Mouse (Mus musculus) gastrocnemius, adult 2 months (tissue): ENCODE data around the gene Crhr1. TPM values are rescaled to one million over a fixed set of nuclear protein-coding genes. Genes with fewer than 3 reads are reported as not detected.

Experiments used
- DNase-seq: peaks from one replicate; pipeline ENCODE4 v3.0.0; 2022
- H3K27ac ChIP-seq: fragments of 200-600 bp; 2 replicates; pipeline ENCODE4 v1.8.1; 2022; ENCODE audit warnings: mild to moderate bottlenecking
- H3K4me3 ChIP-seq: fragments of 200-600 bp; 2 replicates; pipeline ENCODE4 v1.8.1; 2022; ENCODE audit warnings: mild to moderate bottlenecking, moderate library complexity
- CTCF ChIP-seq: fragments of 200-600 bp; IDR thresholded peaks from 2 replicates; pipeline ENCODE4 v1.8.1; 2022; ENCODE audit warnings: antibody characterized with exemption, mild to moderate bottlenecking, moderate library complexity
- intact Hi-C: fragments of 180-260 bp; cut with DNase I; formaldehyde crosslinking; loops from one replicate; pipeline ENCODE4 v1.15.1; 2025
- total RNA-seq, 2 experiments: library from RNA; stranded (reverse); gene quantifications; 2 replicates each; pipeline ENCODE4 v1.2.3; 2021

Gene Crhr1
- total RNA-seq, 2 experiments from 2014 or later: not detected

GRCm38 (mm10) chr11:104154820-104155635 lies 22.4 kb downstream of the Crhr1 start:
- no peak overlapping the region for H3K27ac ChIP-seq
- no peak for TF ChIP-seq CTCF
- H3K4me3 ChIP-seq: no peak overlapping the region
- no peak for DNase-seq
- intact Hi-C loops: no loop called here

- Histone ChIP-seq H3K27ac (no peak overlapping the region), H3K4me3 (no peak overlapping the region)
- intact Hi-C loops: no loop called here
- DNase-seq: no peak
- no peak for TF ChIP-seq CTCF
Observed at GRCm38 (mm10) chr11:104155899-104156298, 23.2 kb downstream of the Crhr1 start.

GRCm38 (mm10) chr11:104156391-104156790 lies 23.7 kb downstream of the Crhr1 start:
- intact Hi-C loops: no loop called here
- Histone ChIP-seq H3K4me3 (no peak overlapping the region), H3K27ac (no peak overlapping the region)
- no peak for TF ChIP-seq CTCF
- DNase-seq: no peak

GRCm38 (mm10) chr11:104157603-104158259 lies 25.1 kb downstream of the Crhr1 start:
- intact Hi-C loops: no loop called here
- TF ChIP-seq CTCF: peak; percentile 4; the same call in 1 of the 2 replicates
- H3K27ac ChIP-seq: no peak overlapping the region
- H3K4me3 ChIP-seq: peak overlapping the region; percentile 42
- peak; percentile 66 for DNase-seq

- no peak for TF ChIP-seq CTCF
- peak overlapping the region; percentile 42 for H3K4me3 ChIP-seq
- intact Hi-C loops: no loop called here
Observed at GRCm38 (mm10) chr11:104158260-104158907, 25.7 kb downstream of the Crhr1 start.

GRCm38 (mm10) chr11:104159769-104160272 lies 27.2 kb downstream of the Crhr1 start:
- no peak overlapping the region for H3K27ac ChIP-seq
- no peak for DNase-seq
- intact Hi-C loops: no loop called here
- no peak overlapping the region for H3K4me3 ChIP-seq
- no peak for TF ChIP-seq CTCF

More at GRCm38 (mm10) chr11:104158260-104158907, 25.7 kb downstream of the Crhr1 start:
- H3K27ac ChIP-seq: no peak overlapping the region
- DNase-seq: no peak

- H3K27ac ChIP-seq: no peak overlapping the region
- intact Hi-C loops: no loop called here
- TF ChIP-seq CTCF: no peak
- no peak for DNase-seq
- no peak overlapping the region for H3K4me3 ChIP-seq
Observed at GRCm38 (mm10) chr11:104161153-104161552, 28.5 kb downstream of the Crhr1 start.

- intact Hi-C loops: no loop called here
- no peak overlapping the region for H3K27ac ChIP-seq
- TF ChIP-seq CTCF: no peak
- DNase-seq: no peak
- H3K4me3 ChIP-seq: no peak overlapping the region
Observed at GRCm38 (mm10) chr11:104164257-104164656, 31.6 kb downstream of the Crhr1 start.

- TF ChIP-seq CTCF: peak; percentile 98
- intact Hi-C loops: loop anchor here (1.0 kb wide), 2 partner anchors 174 to 184 kb away; no protein-coding TSS in a partner anchor
- Histone ChIP-seq H3K4me3 (no peak overlapping the region), H3K27ac (no peak overlapping the region)
- peak; percentile 57 for DNase-seq
Observed at GRCm38 (mm10) chr11:104171281-104171781, 38.7 kb downstream of the Crhr1 start.

- no peak overlapping the region for H3K27ac ChIP-seq
- no peak for DNase-seq
- no peak overlapping the region for H3K4me3 ChIP-seq
- intact Hi-C loops: no loop called here
- TF ChIP-seq CTCF: no peak
Observed at GRCm38 (mm10) chr11:104178893-104179292, 46.2 kb downstream of the Crhr1 start.

GRCm38 (mm10) chr11:104179804-104180203 lies 47.1 kb downstream of the Crhr1 start:
- intact Hi-C loops: no loop called here
- no peak overlapping the region for H3K4me3 ChIP-seq

GRCm38 (mm10) chr11:104182141-104182540 lies 49.5 kb downstream of the Crhr1 start:
- Histone ChIP-seq H3K27ac (no peak overlapping the region), H3K4me3 (no peak overlapping the region)
- DNase-seq: no peak
- TF ChIP-seq CTCF: no peak
- intact Hi-C loops: no loop called here

More at GRCm38 (mm10) chr11:104179804-104180203, 47.1 kb downstream of the Crhr1 start:
- no peak overlapping the region for H3K27ac ChIP-seq
- TF ChIP-seq CTCF: no peak
- DNase-seq: no peak
